In the genomic region with DNA sequence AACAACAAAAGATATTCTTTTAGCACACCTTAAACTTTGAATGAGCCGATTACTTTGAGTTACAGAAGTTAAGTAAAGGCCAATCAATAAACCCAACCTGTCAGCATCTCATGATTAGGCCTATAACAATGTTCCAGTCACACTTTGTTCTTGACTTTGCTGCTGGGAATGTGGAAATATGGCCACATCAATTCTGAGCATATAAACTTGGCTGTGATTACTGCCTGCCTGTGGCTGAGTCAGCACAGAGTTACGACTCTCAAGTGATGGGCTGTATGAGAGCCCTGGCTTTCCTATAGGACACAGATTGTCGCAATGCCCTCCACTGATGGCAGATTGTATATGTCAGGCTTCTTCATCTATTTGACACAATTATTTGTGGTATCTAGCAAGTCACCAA, we compare ENCODE assay signal across 33 mouse cellular contexts.
"Had no signal": no experiment of that assay in that cellular context is flagged by ENCODE, and none has a peak within 500 bp of the region (broad histone marks: within the 10 kb centered on the region; RNA-seq: fewer than 3 reads in every experiment).

No protein-coding gene starts in this region.

- H3K4me1 ChIP-seq: limb, embryonic 10.5 days; limb, embryonic 12.5 days; limb, embryonic 13.5 days; limb, embryonic 15.5 days; liver, embryonic 12.5 days; liver, embryonic 13.5 days; liver, embryonic 15.5 days; lung, embryonic 15.5 days; megakaryocyte, embryonic 14.5 days; midbrain, embryonic 15.5 days; neural tube, embryonic 12.5 days; neural tube, embryonic 13.5 days had no signal

- ATAC-seq: liver, embryonic 12.5 days; liver, postnatal 0 days; lung, postnatal 0 days; midbrain, embryonic 13.5 days; midbrain, embryonic 15.5 days; midbrain, embryonic 16.5 days had no signal

- H3K27ac ChIP-seq: limb, embryonic 10.5 days; limb, embryonic 12.5 days; limb, embryonic 13.5 days; limb, embryonic 15.5 days; liver, embryonic 12.5 days; liver, embryonic 13.5 days; liver, embryonic 14.5 days; liver, embryonic 15.5 days; lung, embryonic 15.5 days; macrophage; midbrain, embryonic 10.5 days; midbrain, embryonic 12.5 days; midbrain, embryonic 13.5 days; midbrain, embryonic 15.5 days; neural tube, embryonic 12.5 days; neural tube, embryonic 13.5 days had no signal

- H3K4me2 ChIP-seq: limb, embryonic 12.5 days; limb, embryonic 13.5 days; limb, embryonic 15.5 days; liver, embryonic 11.5 days; liver, embryonic 12.5 days; liver, embryonic 13.5 days; liver, embryonic 15.5 days; lung, embryonic 14.5 days; lung, embryonic 15.5 days; midbrain, embryonic 11.5 days; midbrain, embryonic 12.5 days; midbrain, embryonic 13.5 days; midbrain, embryonic 15.5 days; neural tube, embryonic 12.5 days; neural tube, embryonic 13.5 days had no signal

- H3K27me3 ChIP-seq: limb, embryonic 12.5 days; limb, embryonic 13.5 days; limb, embryonic 15.5 days; liver, embryonic 12.5 days; liver, embryonic 13.5 days; liver, embryonic 15.5 days; lung, embryonic 15.5 days; megakaryocyte, embryonic 14.5 days; midbrain, embryonic 12.5 days; midbrain, embryonic 13.5 days; midbrain, embryonic 15.5 days; neural tube, embryonic 12.5 days; neural tube, embryonic 13.5 days had no signal

- H3K36me3 ChIP-seq: limb, embryonic 10.5 days; limb, embryonic 12.5 days; limb, embryonic 13.5 days; limb, embryonic 15.5 days; liver, embryonic 12.5 days; liver, embryonic 13.5 days; liver, embryonic 15.5 days; lung, embryonic 15.5 days; midbrain, embryonic 10.5 days; midbrain, embryonic 12.5 days; midbrain, embryonic 13.5 days; midbrain, embryonic 15.5 days; neural tube, embryonic 12.5 days; neural tube, embryonic 13.5 days had no signal

- H3K9ac ChIP-seq: limb, embryonic 12.5 days; limb, embryonic 13.5 days; limb, embryonic 15.5 days; liver, embryonic 12.5 days; liver, embryonic 13.5 days; liver, embryonic 14.5 days; liver, embryonic 15.5 days; liver, postnatal 0 days; lung, embryonic 14.5 days; lung, embryonic 15.5 days; midbrain, embryonic 12.5 days; midbrain, embryonic 13.5 days; midbrain, embryonic 15.5 days; neural tube, embryonic 12.5 days; neural tube, embryonic 13.5 days had no signal

- DNase-seq: left cerebral cortex, postnatal 4 days; liver; liver, embryonic 13.5 days; liver, postnatal 0 days; lung, adult 18-20 months; lung, adult 2 months; lung, embryonic 14.5 days; lung, postnatal 10 days; lung, postnatal 14 days; lung, postnatal 36 days; lung, postnatal 4 days; midbrain, embryonic 14.5 days had no signal

- H3K4me3 ChIP-seq: limb, embryonic 10.5 days; limb, embryonic 12.5 days; limb, embryonic 13.5 days; limb, embryonic 15.5 days; liver, embryonic 12.5 days; liver, embryonic 13.5 days; liver, embryonic 15.5 days; lung, embryonic 15.5 days; megakaryocyte, embryonic 14.5 days; midbrain, embryonic 10.5 days; midbrain, embryonic 12.5 days; midbrain, embryonic 13.5 days; midbrain, embryonic 15.5 days; myocyte; neural tube, embryonic 12.5 days; neural tube, embryonic 13.5 days had no signal

- H3K9me3 ChIP-seq: limb, embryonic 10.5 days; limb, embryonic 12.5 days; limb, embryonic 13.5 days; limb, embryonic 15.5 days; liver, embryonic 12.5 days; liver, embryonic 13.5 days; liver, embryonic 15.5 days; lung, embryonic 15.5 days; midbrain, embryonic 10.5 days; midbrain, embryonic 12.5 days; midbrain, embryonic 13.5 days; midbrain, embryonic 15.5 days; neural tube, embryonic 12.5 days; neural tube, embryonic 13.5 days had no signal
